Mouse (Mus musculus): ENCODE measurements around the gene Noct. TPM values are rescaled to one million over a fixed set of nuclear protein-coding genes. Genes with fewer than 3 reads are reported as not detected.
"Not testable (repeated sequence)": the region's sequence is repeated elsewhere in the genome, so short reads cannot be mapped to it uniquely, and the experiment has no call there.

The Noct gene
- total RNA-seq, 1 experiment: 53.4 TPM

GRCm38 (mm10) chr3:51182455-51182854, 41.8 kb upstream of the Noct start:
- Histone ChIP-seq H3K4me1 (ENCODE audit: control insufficient read depth in 2 of 2, insufficient read depth in 2 of 2, low read length in 2 of 2, poor library complexity in 1 of 2) (0 out of 4 replicates have a peak, but pooled peaks cover 0 to 2% of the 10 kb centered on the region in 2 experiments), H3K4me3 (ENCODE audit: insufficient read depth in 1 of 2, low read depth in 1 of 2, low read length in 2 of 2, poor library complexity in 1 of 2, severe bottlenecking in 1 of 2) (no peak overlapping the region), H3K27ac (ENCODE audit: insufficient read depth, low read depth, low read length, poor library complexity, severe bottlenecking) (no peak overlapping the region), H3K36me3 (ENCODE audit: control insufficient read depth, insufficient read depth, low read length, poor library complexity, severe bottlenecking) (no peaks in the 10 kb centered on the region), H3K9ac (ENCODE audit: insufficient read depth, low read depth, low read length, poor library complexity, severe bottlenecking) (no peak overlapping the region), H3K9me3 (ENCODE audit: control insufficient read depth, insufficient read depth, low read depth, low read length) (no peaks in the 10 kb centered on the region)
- no peak for DNase-seq (ENCODE audit: low read depth, low spot score)
- TF ChIP-seq MAFK (IDR thresholded peaks at IDR 0.05; ENCODE audit: insufficient read depth, low read depth, low read length) (no peak), HCFC1 (IDR thresholded peaks at IDR 0.05; ENCODE audit: borderline replicate concordance, insufficient read depth, low read length) (no peak), ZNF384 (IDR thresholded peaks at IDR 0.05; ENCODE audit: low read depth, low read length) (no peak), ZC3H11A (IDR thresholded peaks at IDR 0.05; ENCODE audit: borderline replicate concordance, low read depth, low read length) (no peak), CHD2 (IDR thresholded peaks at IDR 0.05; ENCODE audit: low read depth, low read length) (no peak)
- in situ Hi-C loops (cut with MboI; ENCODE audit: low sequenced_read_pairs in 2 of 2, unreplicated experiment in 2 of 2): no loop called here

- H3K9me3 ChIP-seq (ENCODE audit: control insufficient read depth, insufficient read depth, low read depth, low read length); H3K27ac ChIP-seq (ENCODE audit: insufficient read depth, low read depth, low read length, poor library complexity, severe bottlenecking); DNase-seq (ENCODE audit: low read depth, low spot score); H3K36me3 ChIP-seq (ENCODE audit: control insufficient read depth, insufficient read depth, low read length, poor library complexity, severe bottlenecking); H3K9ac ChIP-seq (ENCODE audit: insufficient read depth, low read depth, low read length, poor library complexity, severe bottlenecking); in situ Hi-C loops (cut with MboI; ENCODE audit: low sequenced_read_pairs in 2 of 2, unreplicated experiment in 2 of 2); H3K4me1 ChIP-seq (ENCODE audit: control insufficient read depth in 2 of 2, insufficient read depth in 2 of 2, low read length in 2 of 2, poor library complexity in 1 of 2); H3K4me3 ChIP-seq (ENCODE audit: insufficient read depth in 1 of 2, low read depth in 1 of 2, low read length in 2 of 2, poor library complexity in 1 of 2, severe bottlenecking in 1 of 2): not testable (repeated sequence)
Observed at GRCm38 (mm10) chr3:51183508-51183907, 40.7 kb upstream of the Noct start.

- H3K36me3 ChIP-seq (ENCODE audit: control insufficient read depth, insufficient read depth, low read length, poor library complexity, severe bottlenecking); H3K4me1 ChIP-seq (ENCODE audit: control insufficient read depth in 2 of 2, insufficient read depth in 2 of 2, low read length in 2 of 2, poor library complexity in 1 of 2); in situ Hi-C loops (cut with MboI; ENCODE audit: low sequenced_read_pairs in 2 of 2, unreplicated experiment in 2 of 2); H3K4me3 ChIP-seq (ENCODE audit: insufficient read depth in 1 of 2, low read depth in 1 of 2, low read length in 2 of 2, poor library complexity in 1 of 2, severe bottlenecking in 1 of 2); H3K27ac ChIP-seq (ENCODE audit: insufficient read depth, low read depth, low read length, poor library complexity, severe bottlenecking); DNase-seq (ENCODE audit: low read depth, low spot score); H3K9ac ChIP-seq (ENCODE audit: insufficient read depth, low read depth, low read length, poor library complexity, severe bottlenecking); H3K9me3 ChIP-seq (ENCODE audit: control insufficient read depth, insufficient read depth, low read depth, low read length): not testable (repeated sequence)
Observed at GRCm38 (mm10) chr3:51183967-51184366, 40.3 kb upstream of the Noct start.

DNA sequence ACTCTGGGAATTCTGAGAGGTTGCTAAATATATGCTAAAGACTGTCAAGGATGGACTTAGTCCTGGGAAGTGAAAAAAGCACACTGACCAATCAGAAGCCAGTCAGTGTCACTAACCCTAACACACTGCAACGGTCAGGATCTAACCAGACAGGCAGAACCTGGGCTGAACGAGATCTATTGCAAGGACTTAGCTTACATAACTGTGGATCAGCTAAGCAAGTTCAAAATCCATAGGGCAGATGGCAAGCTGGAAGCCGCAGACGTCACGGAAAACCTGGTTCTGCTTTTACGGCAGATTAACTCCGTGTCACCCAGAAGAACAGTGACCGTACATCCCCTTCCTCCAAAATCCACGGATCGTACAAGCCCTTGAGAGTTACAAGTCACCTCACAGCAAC, 39.5 kb upstream of the Noct start:
- Histone ChIP-seq H3K9ac (ENCODE audit: insufficient read depth, low read depth, low read length, poor library complexity, severe bottlenecking) (no peak overlapping the region), H3K4me1 (ENCODE audit: control insufficient read depth in 2 of 2, insufficient read depth in 2 of 2, low read length in 2 of 2, poor library complexity in 1 of 2) (no peaks in the 10 kb centered on the region), H3K36me3 (ENCODE audit: control insufficient read depth, insufficient read depth, low read length, poor library complexity, severe bottlenecking) (no peaks in the 10 kb centered on the region), H3K9me3 (ENCODE audit: control insufficient read depth, insufficient read depth, low read depth, low read length) (no peaks in the 10 kb centered on the region), H3K4me3 (ENCODE audit: insufficient read depth in 1 of 2, low read depth in 1 of 2, low read length in 2 of 2, poor library complexity in 1 of 2, severe bottlenecking in 1 of 2) (no peak overlapping the region), H3K27ac (ENCODE audit: insufficient read depth, low read depth, low read length, poor library complexity, severe bottlenecking) (no peak overlapping the region)
- no peak for DNase-seq (ENCODE audit: low read depth, low spot score)
- TF ChIP-seq HCFC1 (IDR thresholded peaks at IDR 0.05; ENCODE audit: borderline replicate concordance, insufficient read depth, low read length) (no peak), MAFK (IDR thresholded peaks at IDR 0.05; ENCODE audit: insufficient read depth, low read depth, low read length) (no peak), ZNF384 (IDR thresholded peaks at IDR 0.05; ENCODE audit: low read depth, low read length) (no peak), ZC3H11A (IDR thresholded peaks at IDR 0.05; ENCODE audit: borderline replicate concordance, low read depth, low read length) (no peak), CHD2 (IDR thresholded peaks at IDR 0.05; ENCODE audit: low read depth, low read length) (no peak)
- in situ Hi-C loops (cut with MboI; ENCODE audit: low sequenced_read_pairs in 2 of 2, unreplicated experiment in 2 of 2): no loop called here

GRCm38 (mm10) chr3:51185406-51185805, 38.8 kb upstream of the Noct start:
- in situ Hi-C loops (cut with MboI; ENCODE audit: low sequenced_read_pairs in 2 of 2, unreplicated experiment in 2 of 2): no loop called here
- no peak overlapping the region for H3K9ac ChIP-seq (ENCODE audit: insufficient read depth, low read depth, low read length, poor library complexity, severe bottlenecking)
- no peak for DNase-seq (ENCODE audit: low read depth, low spot score)
- H3K4me3 ChIP-seq (ENCODE audit: insufficient read depth in 1 of 2, low read depth in 1 of 2, low read length in 2 of 2, poor library complexity in 1 of 2, severe bottlenecking in 1 of 2): no peak overlapping the region
- no peaks in the 10 kb centered on the region for H3K4me1 ChIP-seq (ENCODE audit: control insufficient read depth in 2 of 2, insufficient read depth in 2 of 2, low read length in 2 of 2, poor library complexity in 1 of 2)
- no peak for TF ChIP-seq ZNF384 (IDR thresholded peaks at IDR 0.05; ENCODE audit: low read depth, low read length)
- no peak for TF ChIP-seq MAFK (IDR thresholded peaks at IDR 0.05; ENCODE audit: insufficient read depth, low read depth, low read length)
- TF ChIP-seq ZC3H11A (IDR thresholded peaks at IDR 0.05; ENCODE audit: borderline replicate concordance, low read depth, low read length): no peak
- no peak for TF ChIP-seq CHD2 (IDR thresholded peaks at IDR 0.05; ENCODE audit: low read depth, low read length)
- no peak for TF ChIP-seq HCFC1 (IDR thresholded peaks at IDR 0.05; ENCODE audit: borderline replicate concordance, insufficient read depth, low read length)
- H3K27ac ChIP-seq (ENCODE audit: insufficient read depth, low read depth, low read length, poor library complexity, severe bottlenecking): no peak overlapping the region
- H3K36me3 ChIP-seq (ENCODE audit: control insufficient read depth, insufficient read depth, low read length, poor library complexity, severe bottlenecking): no peaks in the 10 kb centered on the region
- H3K9me3 ChIP-seq (ENCODE audit: control insufficient read depth, insufficient read depth, low read depth, low read length): no peaks in the 10 kb centered on the region
